16 mouse cellular contexts compared by ENCODE assay signal in genomic region chr11:97954469-97955141, GRCm38 (mm10). TPM values are rescaled to one million over a fixed set of nuclear protein-coding genes. Genes with fewer than 3 reads are reported as not detected.
DNase-seq lines count a peak whose midpoint lies in the region; ATAC-seq lines count a peak whose summit lies in the region.
"Had no signal": no experiment of that assay in that cellular context is flagged by ENCODE, and none has a peak within 500 bp of the region (broad histone marks: within the 10 kb centered on the region; RNA-seq: fewer than 3 reads in every experiment).

No protein-coding gene starts in this region.

- peak overlapping the region; percentile 50; the same call in 1 of the 2 replicates for H3K9ac ChIP-seq in heart, embryonic 13.5 days
- H3K9ac ChIP-seq: embryonic facial prominence, embryonic 13.5 days; forebrain, embryonic 12.5 days; neural tube, embryonic 13.5 days had no signal

- H3K9me3 ChIP-seq in heart, embryonic 13.5 days: no peaks in the 10 kb centered on the region
- H3K9me3 ChIP-seq: embryonic facial prominence, embryonic 13.5 days; forebrain, embryonic 12.5 days; neural tube, embryonic 13.5 days had no signal

- H3K27me3 ChIP-seq in heart, embryonic 13.5 days (replicated peaks): peaks cover 6% of the 10 kb centered on the region; the same call in 1 of the 2 replicates
- H3K27me3 ChIP-seq: embryonic facial prominence, embryonic 13.5 days; forebrain, embryonic 12.5 days; neural tube, embryonic 13.5 days had no signal

- H3K36me3 ChIP-seq in heart, embryonic 13.5 days: no peaks in the 10 kb centered on the region
- H3K36me3 ChIP-seq: embryonic facial prominence, embryonic 13.5 days; forebrain, embryonic 12.5 days; neural tube, embryonic 13.5 days had no signal

- ATAC-seq in heart, embryonic 13.5 days (ENCODE audit: extremely low read depth, insufficient number of reproducible peaks, low FRiP score, low TSS enrichment): no peak
- no peak for ATAC-seq in CD4-positive, CD25-positive, alpha-beta regulatory T cell, adult 4 months
- ATAC-seq: lung, postnatal 0 days had no signal

- H3K4me2 ChIP-seq in heart, embryonic 13.5 days: peak overlapping the region; percentile 26
- H3K4me2 ChIP-seq: embryonic facial prominence, embryonic 13.5 days; forebrain, embryonic 12.5 days; neural tube, embryonic 13.5 days had no signal

- H3K4me1 ChIP-seq in heart, embryonic 13.5 days: peaks cover 19% of the 10 kb centered on the region

- H3K27ac ChIP-seq in heart, embryonic 13.5 days (replicated peaks): no peak overlapping the region
- H3K27ac ChIP-seq: embryonic facial prominence, embryonic 13.5 days; forebrain, embryonic 12.5 days; neural tube, embryonic 13.5 days had no signal

- DNase-seq in heart, adult 8-10 months (ENCODE audit: low spot score): no peak
- DNase-seq in kidney, postnatal 4 days: peak; percentile 42 to 47
- no peak for DNase-seq in kidney, adult 9 months
- peak; percentile 50 for DNase-seq in thymus, postnatal 0 days (ENCODE audit: low spot score)
- no peak for DNase-seq in thymus, postnatal 25 days
- no peak for DNase-seq in retina, embryonic 14.5 days (ENCODE audit: low spot score)
- DNase-seq: cerebellum, adult 9-10 months; gastrocnemius, postnatal 36 days; layer of hippocampus, postnatal 36 days; right cerebral cortex, postnatal 25 days had no signal

- no peak overlapping the region for H3K4me3 ChIP-seq in heart, embryonic 13.5 days
- H3K4me3 ChIP-seq: embryonic facial prominence, embryonic 13.5 days; forebrain, embryonic 12.5 days; neural tube, embryonic 13.5 days had no signal

- WGBS in heart, embryonic 13.5 days: 39% methylated on average over 14 of the region's 14 CpGs

RNA-seq across cellular contexts. Expression of gene Plxdc1, which starts 31.6 kb away (rescaled TPM):
- 0.23 and 0.44 TPM in 2 replicates for polyA plus RNA-seq in heart, embryonic 13.5 days (2015; fragmentation: Nextera tagmentation; extraction: Ambion mirVana)
- total RNA-seq in heart, adult 8-10 months (2022): 1 to 10 TPM; 2.7 to 4.5 (median 3.4) TPM
- 36.6 and 42.0 TPM in 2 replicates for polyA plus RNA-seq in thymus, postnatal 0 days (2015; fragmentation: Nextera tagmentation; extraction: Ambion mirVana)
- polyA plus RNA-seq in CD4-positive, CD25-positive, alpha-beta regulatory T cell, adult 4 months (2017; shearing (Covaris generic)): 1 to 10 TPM; 1.8 to 3.7 TPM

RNA-seq across cellular contexts. Expression of gene Arl5c, which starts 41.4 kb away (rescaled TPM):
- polyA plus RNA-seq in heart, embryonic 13.5 days (2015; fragmentation: Nextera tagmentation; extraction: Ambion mirVana): 4.6 and 5.1 TPM in 2 replicates
- under 1 TPM; 0.22 to 0.87 (median 0.45) TPM for total RNA-seq in heart, adult 8-10 months (2022)
- 201 and 211 TPM in 2 replicates for polyA plus RNA-seq in thymus, postnatal 0 days (2015; fragmentation: Nextera tagmentation; extraction: Ambion mirVana)
- 100 to 1,000 TPM in 1 of 2 experiments, 10 to 100 TPM in 1; 89.8 to 124 TPM for polyA plus RNA-seq in CD4-positive, CD25-positive, alpha-beta regulatory T cell, adult 4 months (2017; shearing (Covaris generic))

Comparison
In these comparisons a context has a peak if more than half of its experiments do, and no peak if none do; other contexts are left out.
1. DNase-seq: peak in kidney, postnatal 4 days (2 of 2) and thymus, postnatal 0 days (single experiment); none in heart, adult 8-10 months (single experiment), kidney, adult 9 months (single experiment), thymus, postnatal 25 days (single experiment) and retina, embryonic 14.5 days (single experiment).
2. RNA of gene Arl5c, which starts 41.4 kb away (polyA plus RNA-seq): 201 to 211 TPM in thymus, postnatal 0 days and 89.8 to 124 TPM in CD4-positive, CD25-positive, alpha-beta regulatory T cell, adult 4 months; 4.6 to 5.1 TPM in heart, embryonic 13.5 days; every median in the first group is over 10 times any median in the second.